Mouse (Mus musculus) kidney, embryonic 15.5 days (tissue): ENCODE results near the gene Krt84. TPM values are rescaled to one million over a fixed set of nuclear protein-coding genes. Genes with fewer than 3 reads are reported as not detected.

ENCODE experiments used
- ATAC-seq: fragments of 200-750 bp; cut with Nextera tagmentation; replicated peaks from 2 replicates; pipeline ENCODE4 v1.8.0; 2017; ENCODE audit warnings: moderate TSS enrichment; ENCODE audit not compliant: low FRiP score
- H3K27ac ChIP-seq: fragments of 300-500 bp; sonication (generic); 2 replicates; pipeline ENCODE4 v1.5.1; 2015; ENCODE audit warnings: mild to moderate bottlenecking, inconsistent platforms
- H3K27me3 ChIP-seq: fragments of 300-500 bp; sonication (generic); 2 replicates; pipeline ENCODE4 v1.6.1; 2015; ENCODE audit warnings: inconsistent platforms
- H3K36me3 ChIP-seq: fragments of 300-500 bp; sonication (generic); 2 replicates; pipeline ENCODE4 v1.6.1; 2015; ENCODE audit warnings: inconsistent platforms
- H3K4me1 ChIP-seq: fragments of 300-500 bp; sonication (generic); 2 replicates; pipeline ENCODE4 v1.6.1; 2015; ENCODE audit warnings: inconsistent platforms
- H3K4me2 ChIP-seq: fragments of 300-500 bp; sonication (generic); 2 replicates; pipeline ENCODE4 v1.6.1; 2015; ENCODE audit warnings: moderate library complexity, mild to moderate bottlenecking, inconsistent platforms
- H3K4me3 ChIP-seq: fragments of 300-500 bp; sonication (generic); replicated peaks from 2 replicates; pipeline ENCODE4 v1.5.1; 2015; ENCODE audit warnings: mild to moderate bottlenecking, inconsistent platforms
- H3K9ac ChIP-seq: fragments of 300-500 bp; sonication (generic); 2 replicates; pipeline ENCODE4 v1.6.1; 2015; ENCODE audit warnings: mild to moderate bottlenecking, inconsistent platforms
- H3K9me3 ChIP-seq: fragments of 300-500 bp; sonication (generic); replicated peaks from 2 replicates; pipeline ENCODE4 v1.6.1; 2016; ENCODE audit warnings: inconsistent platforms
- WGBS: fragments of 180-500 bp; shearing (Covaris S2); methylation state at CpG from one replicate; pipeline ENCODE4 v1.1.7; 2015; ENCODE audit warnings: mixed read lengths; 5-methylcytosine and 5-hydroxymethylcytosine counted together
- microRNA-seq: library from miRNA; unstranded; fragments of <30 nt; microRNA quantifications from one replicate; pipeline ENCODE4, GENCODE M21; 2016
- polyA plus RNA-seq: library from polyadenylated mRNA; unstranded; fragments of >200 nt; fragmentation: Nextera tagmentation; extraction: Ambion mirVana; gene quantifications from 2 replicates; pipeline ENCODE4 v1.2.1, GENCODE M21; 2015

Gene Krt84
- polyA plus RNA-seq, 1 experiment from 2014 or later: not detected

- Histone ChIP-seq H3K4me1 (peaks cover 9% of the 10 kb centered on the region; the same call in 1 of the 2 replicates), H3K27me3 (no peaks in the 10 kb centered on the region), H3K27ac (no peak overlapping the region), H3K4me3 (no peak overlapping the region), H3K4me2 (no peak overlapping the region), H3K9me3 (no peaks in the 10 kb centered on the region), H3K36me3 (no peaks in the 10 kb centered on the region), H3K9ac (no peak overlapping the region)
- no peak for ATAC-seq
- WGBS: 91% methylated on average over 6 of the region's 6 CpGs
Observed at GRCm38 (mm10) chr15:101493713-101494112, 38.9 kb downstream of the Krt84 start.

GRCm38 (mm10) chr15:101492718-101493117, 39.9 kb downstream of the Krt84 start:
- peaks cover 9% of the 10 kb centered on the region; the same call in 1 of the 2 replicates for H3K4me1 ChIP-seq
- no peak overlapping the region for H3K4me3 ChIP-seq
- no peaks in the 10 kb centered on the region for H3K36me3 ChIP-seq
- H3K4me2 ChIP-seq: no peak overlapping the region
- H3K9me3 ChIP-seq: no peaks in the 10 kb centered on the region
- no peak overlapping the region for H3K27ac ChIP-seq
- no peaks in the 10 kb centered on the region for H3K27me3 ChIP-seq
- ATAC-seq: no peak
- no peak overlapping the region for H3K9ac ChIP-seq
- WGBS: 18% methylated on average over 8 of the region's 8 CpGs

DNA sequence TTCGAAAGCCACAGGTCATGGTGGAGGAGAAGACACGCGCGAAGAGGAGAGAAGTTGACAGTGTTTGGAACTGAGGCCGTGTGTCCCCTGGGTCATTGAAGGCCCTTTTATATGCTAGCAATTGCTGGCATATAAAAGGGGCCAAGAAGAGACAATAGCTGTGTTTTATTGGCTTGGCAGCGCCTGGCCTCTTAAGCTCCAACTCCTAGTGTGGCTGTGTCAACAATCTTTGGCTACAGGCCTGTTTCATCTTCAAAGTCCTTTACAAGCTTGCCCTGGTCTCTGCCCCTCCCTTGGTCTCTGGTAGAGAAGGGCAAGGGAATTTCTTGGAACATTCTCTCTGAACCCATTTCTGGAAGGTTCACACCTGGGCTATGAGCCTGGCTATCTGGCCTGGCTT, 41.2 kb downstream of the Krt84 start, which contains the start of gene Krt83:
Krt83 (minus strand) TSS at position 82 of the 400 bp plus-strand sequence.
- Histone ChIP-seq H3K4me3 (no peak within 1 kb of the TSS), H3K36me3 (no peaks in the 10 kb centered on the region), H3K4me2 (no peak within 1 kb of the TSS), H3K9me3 (no peaks in the 10 kb centered on the region), H3K27me3 (no peaks in the 10 kb centered on the region), H3K27ac (no peak within 1 kb of the TSS), H3K4me1 (peaks cover 9% of the 10 kb centered on the region; the same call in 1 of the 2 replicates), H3K9ac (no peak within 1 kb of the TSS)
- no peak for ATAC-seq
- 52% methylated on average over 6 of the region's 6 CpGs for WGBS

- H3K27me3 ChIP-seq: no peaks in the 10 kb centered on the region
- H3K4me2 ChIP-seq: no peak overlapping the region
- no peaks in the 10 kb centered on the region for H3K9me3 ChIP-seq
- peaks cover 19% of the 10 kb centered on the region for H3K4me1 ChIP-seq
- 85% methylated on average over 11 of the region's 11 CpGs for WGBS
- H3K27ac ChIP-seq: no peak overlapping the region
- no peaks in the 10 kb centered on the region for H3K36me3 ChIP-seq
- no peak overlapping the region for H3K4me3 ChIP-seq
- no peak overlapping the region for H3K9ac ChIP-seq
- no peak for ATAC-seq
Observed at GRCm38 (mm10) chr15:101485911-101486635, 46.5 kb downstream of the Krt84 start.

DNA sequence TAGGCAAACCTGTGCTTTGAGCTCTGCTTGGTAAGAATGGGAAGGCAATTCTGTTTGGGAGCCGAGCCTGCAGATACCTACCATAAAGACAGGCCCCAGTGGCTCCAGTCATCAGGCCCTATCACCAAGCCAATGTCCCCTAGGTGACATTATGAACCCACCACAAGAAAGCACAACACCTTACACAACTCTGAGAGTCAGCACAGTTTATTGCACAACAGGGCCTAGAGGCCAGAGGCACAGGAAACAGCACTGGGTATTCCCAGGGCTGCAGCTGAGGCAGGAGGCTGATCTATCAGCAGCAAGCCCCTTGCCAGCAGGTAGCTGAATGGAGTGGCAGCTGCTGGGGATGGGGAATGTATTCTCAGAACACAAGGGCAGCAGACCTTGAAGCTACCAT, 47.7 kb downstream of the Krt84 start:
- no peak for ATAC-seq
- no peak overlapping the region for H3K4me3 ChIP-seq
- H3K4me2 ChIP-seq: no peak overlapping the region
- H3K27ac ChIP-seq: no peak overlapping the region
- H3K4me1 ChIP-seq: peaks cover 19% of the 10 kb centered on the region
- 42% methylated on average over 1 of the region's 1 CpGs for WGBS
- H3K27me3 ChIP-seq: no peaks in the 10 kb centered on the region
- H3K9me3 ChIP-seq: no peaks in the 10 kb centered on the region
- no peak overlapping the region for H3K9ac ChIP-seq
- H3K36me3 ChIP-seq: no peaks in the 10 kb centered on the region

DNA sequence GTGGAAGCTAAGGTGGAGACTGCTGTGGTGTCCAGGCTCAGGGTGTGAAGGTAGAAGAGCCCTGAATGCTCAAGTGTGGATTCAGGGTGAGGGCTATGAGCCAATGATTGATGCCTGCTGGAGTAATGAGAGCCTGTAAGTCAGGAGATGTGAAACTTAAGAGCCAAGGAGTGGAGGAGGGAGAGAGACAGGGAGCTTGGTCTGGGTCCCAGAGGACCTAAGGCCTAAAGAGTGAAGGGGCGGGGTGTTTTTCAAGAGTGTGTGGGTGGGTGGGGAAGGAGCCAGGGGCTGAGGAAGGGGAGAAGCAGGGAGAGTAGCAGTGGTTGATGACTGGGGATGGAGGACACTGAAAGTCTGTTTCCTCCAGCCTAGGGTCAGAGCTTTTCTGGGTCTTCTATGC, 49.0 kb downstream of the Krt84 start:
- ATAC-seq: no peak
- no peak overlapping the region for H3K9ac ChIP-seq
- no peak overlapping the region for H3K27ac ChIP-seq
- WGBS: 36% methylated on average over 1 of the region's 1 CpGs
- peaks cover 9% of the 10 kb centered on the region for H3K27me3 ChIP-seq
- H3K9me3 ChIP-seq: no peaks in the 10 kb centered on the region
- no peak overlapping the region for H3K4me3 ChIP-seq
- H3K36me3 ChIP-seq: no peaks in the 10 kb centered on the region
- H3K4me1 ChIP-seq: peaks cover 28% of the 10 kb centered on the region
- no peak overlapping the region for H3K4me2 ChIP-seq

- 51% methylated on average over 4 of the region's 4 CpGs for WGBS
- Histone ChIP-seq H3K4me2 (no peak overlapping the region), H3K4me1 (peaks cover 28% of the 10 kb centered on the region), H3K27ac (no peak overlapping the region), H3K4me3 (no peak overlapping the region), H3K9me3 (no peaks in the 10 kb centered on the region), H3K27me3 (peaks cover 20% of the 10 kb centered on the region), H3K9ac (no peak overlapping the region), H3K36me3 (no peaks in the 10 kb centered on the region)
- ATAC-seq: no peak
Observed at GRCm38 (mm10) chr15:101482056-101482455, 50.6 kb downstream of the Krt84 start.

DNA sequence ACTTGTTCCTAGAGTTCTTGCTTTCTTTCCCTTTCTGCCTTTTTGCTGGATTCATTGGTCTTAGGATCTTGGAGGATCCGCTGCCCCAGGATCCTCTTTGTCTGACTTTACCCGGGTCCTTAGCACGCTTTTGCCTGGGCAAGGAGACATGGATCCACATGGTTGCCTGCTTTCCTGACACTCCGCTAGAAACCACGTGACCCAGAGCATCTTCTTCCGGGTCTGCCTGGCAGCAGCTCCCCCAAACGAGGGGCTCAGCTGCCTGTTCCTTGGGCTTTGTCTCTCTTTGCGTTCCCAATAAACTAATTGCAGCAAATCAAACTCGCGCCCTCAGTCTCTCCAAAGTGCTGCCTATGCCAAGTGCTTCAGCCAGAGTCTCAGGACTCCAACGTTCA, 53.0 kb downstream of the Krt84 start:
- Histone ChIP-seq H3K4me2 (peak overlapping the region; percentile 68), H3K27ac (no peak overlapping the region), H3K9ac (no peak overlapping the region), H3K4me1 (peaks cover 22% of the 10 kb centered on the region), H3K27me3 (peaks cover 20% of the 10 kb centered on the region), H3K4me3 (peak overlapping the region; percentile 25), H3K9me3 (no peaks in the 10 kb centered on the region), H3K36me3 (no peaks in the 10 kb centered on the region)
- ATAC-seq: no peak
- WGBS: 28% methylated on average over 11 of the region's 11 CpGs

DNA sequence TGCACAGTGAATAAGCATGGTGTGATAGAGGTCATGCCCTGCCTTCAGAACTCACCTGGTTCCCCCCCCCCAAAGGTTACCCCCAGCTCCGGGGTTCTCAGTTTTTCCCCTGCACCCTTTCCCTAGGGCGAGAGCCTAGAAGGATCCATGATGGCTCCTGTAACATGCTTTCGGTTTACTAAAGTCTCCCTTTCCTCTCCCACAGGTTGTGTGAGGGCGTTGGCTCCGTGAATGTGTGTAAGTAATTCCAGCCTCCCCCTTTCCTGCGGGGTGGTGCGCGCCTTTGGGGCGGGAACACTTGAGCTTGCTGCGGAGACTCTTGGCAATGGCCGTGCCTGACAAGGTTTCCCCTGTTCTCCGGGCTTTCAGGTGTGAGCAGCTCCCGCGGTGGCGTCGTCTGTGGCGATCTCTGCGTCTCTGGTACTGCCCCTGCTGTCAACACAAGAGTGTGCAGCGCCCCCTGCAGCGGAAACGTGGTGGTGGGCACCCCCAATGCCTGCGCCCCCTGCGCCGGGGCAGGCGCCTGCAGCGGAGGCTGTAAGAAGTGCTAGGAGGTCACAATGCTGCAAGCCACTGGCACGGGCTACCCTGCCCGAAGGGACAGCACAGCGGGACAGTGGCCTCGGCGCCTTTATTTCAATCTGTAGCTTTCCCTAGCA, 53.5 kb downstream of the Krt84 start:
- WGBS: 7% methylated on average over 31 of the region's 31 CpGs
- peak overlapping the region; percentile 68 for H3K4me2 ChIP-seq
- H3K27ac ChIP-seq: no peak overlapping the region
- no peak overlapping the region for H3K9ac ChIP-seq
- peaks cover 18% of the 10 kb centered on the region for H3K4me1 ChIP-seq
- no peaks in the 10 kb centered on the region for H3K36me3 ChIP-seq
- no peaks in the 10 kb centered on the region for H3K9me3 ChIP-seq
- H3K4me3 ChIP-seq: peak overlapping the region; percentile 25
- peak; percentile 50; the same call in 1 of the 2 replicates for ATAC-seq
- peaks cover 20% of the 10 kb centered on the region for H3K27me3 ChIP-seq

Small RNA genes within 50 kb of the gene (microRNA-seq; reads per million reads assigned to microRNA genes)
- gene Gm44393: not detected
- not detected for gene Gm44460

Other genes starting within 250 kb of the Krt84 start
- gene Atg101, start 248.5 kb downstream of the Krt84 start, polyA plus RNA-seq: 75.0 and 80.1 TPM in 2 replicates
- 18.1 and 19.9 TPM in 2 replicates for gene 6030408B16Rik, start 239.6 kb downstream of the Krt84 start, polyA plus RNA-seq
- gene Krt80, start 162.7 kb downstream of the Krt84 start, polyA plus RNA-seq: 1.6 and 2.3 TPM in 2 replicates
- gene Krt7, start 121.8 kb downstream of the Krt84 start, polyA plus RNA-seq: 69.4 and 73.4 TPM in 2 replicates
- not detected in 2 replicates for gene Krt87, start 94.0 kb downstream of the Krt84 start, polyA plus RNA-seq
- gene Krt88, start 85.1 kb downstream of the Krt84 start, polyA plus RNA-seq: 0.17 and 0.18 TPM in 2 replicates
- gene Krt81, start 69.1 kb downstream of the Krt84 start, polyA plus RNA-seq: not detected in 2 replicates
- not detected in 2 replicates for gene Krt86, start 59.3 kb downstream of the Krt84 start, polyA plus RNA-seq
- not detected in 2 replicates for gene Krt83, start 41.3 kb downstream of the Krt84 start, polyA plus RNA-seq
- not detected in 2 replicates for gene Gm49425, start 15.6 kb downstream of the Krt84 start, polyA plus RNA-seq
- gene Krt82, start 17.8 kb upstream of the Krt84 start, polyA plus RNA-seq: not detected in 2 replicates
- gene Krt90, start 30.1 kb upstream of the Krt84 start, polyA plus RNA-seq: 0.08 and 0.32 TPM in 2 replicates
- gene Krt75, start 41.1 kb upstream of the Krt84 start, polyA plus RNA-seq: 0.21 and 0.27 TPM in 2 replicates
- gene Gm5414, start 95.4 kb upstream of the Krt84 start, polyA plus RNA-seq: not detected in 2 replicates
- not detected in 2 replicates for gene Gm5478, start 114.6 kb upstream of the Krt84 start, polyA plus RNA-seq
- not detected in 2 replicates for gene Krt6b, start 147.5 kb upstream of the Krt84 start, polyA plus RNA-seq
- gene Krt6a, start 161.5 kb upstream of the Krt84 start, polyA plus RNA-seq: 0.62 and 3.8 TPM in 2 replicates
- gene Krt5, start 180.1 kb upstream of the Krt84 start, polyA plus RNA-seq: 3.2 and 5.1 TPM in 2 replicates
- gene Krt71, start 210.3 kb upstream of the Krt84 start, polyA plus RNA-seq: not detected in 2 replicates